Mouse (Mus musculus): ENCODE data around the gene Epha2. TPM values are rescaled to one million over a fixed set of nuclear protein-coding genes. Genes with fewer than 3 reads are reported as not detected.

The Epha2 gene
- polyA plus RNA-seq, 1 experiment, result 8.3 TPM

DNA sequence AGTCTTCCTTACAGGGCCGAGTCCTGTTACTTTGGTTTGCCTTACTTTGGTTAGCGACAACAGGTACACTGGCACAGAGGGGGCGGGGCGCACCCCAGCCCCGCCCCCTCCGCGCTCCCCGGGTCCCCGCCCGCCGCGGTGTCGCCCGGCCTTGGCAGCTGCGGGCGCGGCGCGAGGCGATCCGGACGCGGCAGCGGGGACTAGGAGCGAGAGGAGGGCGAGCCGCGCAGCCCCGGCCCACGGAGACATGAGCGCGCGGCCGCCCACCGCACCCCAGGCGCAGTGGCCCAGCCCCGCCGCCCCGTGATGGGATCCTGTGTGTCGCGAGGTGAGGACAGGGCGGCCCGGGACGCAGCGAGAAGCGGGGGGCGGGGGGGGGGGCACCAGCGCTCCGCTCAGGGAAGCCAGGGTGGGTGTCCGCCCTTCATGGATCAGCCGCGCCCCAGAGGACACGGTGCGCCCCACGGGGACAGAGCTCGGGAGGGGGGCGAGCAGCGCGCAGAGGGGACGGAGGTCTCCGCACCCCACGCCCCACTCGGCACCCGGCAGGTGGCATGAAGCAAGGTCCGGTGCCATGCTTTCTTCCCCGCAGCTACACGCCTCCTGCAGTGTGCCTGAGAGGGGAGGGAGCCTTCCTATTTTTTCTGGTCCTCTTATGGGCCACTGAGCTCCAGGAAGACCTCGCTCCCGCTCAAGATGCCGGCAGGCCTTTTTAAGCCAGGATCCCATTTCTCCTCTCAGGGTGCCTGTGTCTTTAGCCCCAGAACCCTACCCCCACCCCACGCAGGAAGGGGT lies 67.2 kb downstream of the Epha2 start, which contains the start of gene Fam131c:
Gene Fam131c, plus strand, starts transcription at position 224 of the 795 bp plus-strand sequence.
- no peak for DNase-seq (ENCODE audit: low read depth)

DNA sequence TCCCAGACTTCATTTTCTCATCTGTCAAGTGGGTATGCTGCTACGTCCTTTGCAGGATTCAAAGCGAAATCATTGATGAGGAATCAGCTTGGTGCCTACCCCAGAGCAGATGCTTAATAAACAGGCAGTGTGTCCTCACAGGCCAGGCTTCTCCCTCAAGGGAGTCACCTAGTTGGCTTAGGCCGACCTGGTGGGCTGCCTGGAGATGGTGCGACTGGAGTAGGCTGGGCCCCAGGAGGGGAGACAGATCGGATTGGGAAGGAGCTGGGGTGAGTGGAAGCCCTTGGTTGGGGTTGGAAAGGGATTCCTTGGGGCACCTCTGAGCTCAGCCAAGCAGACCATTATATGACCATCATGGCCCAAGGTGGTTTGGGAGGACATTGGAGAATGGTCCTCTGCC lies 71.4 kb downstream of the Epha2 start:
- no peak for DNase-seq (ENCODE audit: low read depth)

Other genes starting within 250 kb of the Epha2 start
- 17.6 and 18.9 TPM in 2 replicates for gene Crocc, start 240.7 kb upstream of the Epha2 start, polyA plus RNA-seq (2012; rRNA removed)
- gene Necap2, start 222.9 kb upstream of the Epha2 start, polyA plus RNA-seq (2012; rRNA removed), result 54.7 and 68.5 TPM in 2 replicates
- gene Spata21, start 212.9 kb upstream of the Epha2 start, polyA plus RNA-seq (2012; rRNA removed), result 1.5 and 2.7 TPM in 2 replicates
- gene Szrd1, start 161.5 kb upstream of the Epha2 start, polyA plus RNA-seq (2012; rRNA removed), result 26.2 and 28.3 TPM in 2 replicates
- gene Fbxo42, start 153.3 kb upstream of the Epha2 start, polyA plus RNA-seq (2012; rRNA removed), result 12.5 and 14.5 TPM in 2 replicates
- 1.2 and 1.7 TPM in 2 replicates for gene Rsg1, start 87.3 kb upstream of the Epha2 start, polyA plus RNA-seq (2012; rRNA removed)
- gene Arhgef19, start 61.7 kb upstream of the Epha2 start, polyA plus RNA-seq (2012; rRNA removed), result 4.5 and 4.6 TPM in 2 replicates
- 1.2 and 1.3 TPM in 2 replicates for gene Fam131c, start 67.0 kb downstream of the Epha2 start, polyA plus RNA-seq (2012; rRNA removed)
- gene Clcnka, start 97.5 kb downstream of the Epha2 start, polyA plus RNA-seq (2012; rRNA removed), result 0.31 and 1.3 TPM in 2 replicates
- 11.5 and 14.2 TPM in 2 replicates for gene Clcnkb, start 114.8 kb downstream of the Epha2 start, polyA plus RNA-seq (2012; rRNA removed)
- gene Hspb7, start 119.5 kb downstream of the Epha2 start, polyA plus RNA-seq (2012; rRNA removed), result 9.6 and 14.1 TPM in 2 replicates
- gene Srarp, start 134.9 kb downstream of the Epha2 start, polyA plus RNA-seq (2012; rRNA removed), result 0.81 and 1.3 TPM in 2 replicates
- 23.8 and 30.0 TPM in 2 replicates for gene Zbtb17, start 143.4 kb downstream of the Epha2 start, polyA plus RNA-seq (2012; rRNA removed)
- 6.9 and 13.5 TPM in 2 replicates for gene Spen, start 237.4 kb downstream of the Epha2 start, polyA plus RNA-seq (2012; rRNA removed)

All from gonadal fat pad, adult 2 months (tissue).